Mouse (Mus musculus) embryonic facial prominence, embryonic 11.5 days (tissue): ENCODE results near the gene Marveld2. TPM values are rescaled to one million over a fixed set of nuclear protein-coding genes. Genes with fewer than 3 reads are reported as not detected.

ENCODE experiments used
- ATAC-seq: fragments of 200-750 bp; cut with Nextera tagmentation; replicated peaks from 2 replicates; pipeline ENCODE4 v1.8.0; 2017; ENCODE audit warnings: low read depth; ENCODE audit not compliant: insufficient number of reproducible peaks, low FRiP score, low TSS enrichment
- DNase-seq: peaks from one replicate; pipeline ENCODE4 v3.0.0-alpha.2; 2015; ENCODE audit warnings: low spot score
- H3K27ac ChIP-seq: fragments of 300-500 bp; sonication (generic); replicated peaks from 2 replicates; pipeline ENCODE4 v1.5.1; 2014; ENCODE audit warnings: mild to moderate bottlenecking, low read depth, low read length, control low read depth
- H3K27me3 ChIP-seq: fragments of 300-500 bp; sonication (generic); 2 replicates; pipeline ENCODE4 v1.6.1; 2014; ENCODE audit warnings: mild to moderate bottlenecking, low read length, moderate library complexity, mixed read lengths; ENCODE audit not compliant: control insufficient read depth, insufficient read depth
- H3K36me3 ChIP-seq: fragments of 300-500 bp; sonication (generic); replicated peaks from 2 replicates; pipeline ENCODE4 v1.6.1; 2014; ENCODE audit warnings: low read depth, mild to moderate bottlenecking, low read length, moderate library complexity, mixed read lengths; ENCODE audit not compliant: control insufficient read depth, insufficient read depth
- H3K4me1 ChIP-seq: fragments of 300-500 bp; sonication (generic); 2 replicates; pipeline ENCODE4 v1.6.1; 2014; ENCODE audit warnings: low read length, mixed read lengths; ENCODE audit not compliant: control insufficient read depth, insufficient read depth
- H3K4me2 ChIP-seq: fragments of 300-500 bp; sonication (generic); 2 replicates; pipeline ENCODE4 v1.6.1; 2014; ENCODE audit warnings: low read depth, mild to moderate bottlenecking, control low read depth, low read length, moderate library complexity
- H3K4me3 ChIP-seq: fragments of 300-500 bp; sonication (generic); 2 replicates; pipeline ENCODE4 v1.5.1; 2014; ENCODE audit warnings: low read depth, low read length, control low read depth
- H3K9ac ChIP-seq: fragments of 300-500 bp; sonication (generic); replicated peaks from 2 replicates; pipeline ENCODE4 v1.6.1; 2014; ENCODE audit warnings: mild to moderate bottlenecking, control low read depth, low read length
- H3K9me3 ChIP-seq: fragments of 300-500 bp; sonication (generic); replicated peaks from 2 replicates; pipeline ENCODE4 v1.6.1; 2016; ENCODE audit warnings: mild to moderate bottlenecking, low read length, inconsistent platforms, mixed read lengths; ENCODE audit not compliant: control insufficient read depth
- WGBS: fragments of 180-500 bp; shearing (Covaris S2); extraction: QIAGEN DNeasy Blood & Tissue Kit; methylation state at CpG from one replicate; pipeline ENCODE4 v1.1.7; 2014; 5-methylcytosine and 5-hydroxymethylcytosine counted together
- polyA plus RNA-seq: library from polyadenylated mRNA; unstranded; fragments of >200 nt; fragmentation: Nextera tagmentation; extraction: Ambion mirVana; gene quantifications from 2 replicates; pipeline ENCODE4 v1.2.1, GENCODE M21; 2014

Marveld2 gene
- 5.6 TPM in 2 replicates for polyA plus RNA-seq

GRCm38 (mm10) chr13:100616181-100617087 lies at the start of gene Marveld2:
Marveld2 (minus strand) TSS chr13:100616971.
- Histone ChIP-seq H3K27me3 (peaks cover 10% of the 10 kb centered on the region), H3K4me3 (peak within 1 kb of the TSS; percentile 55), H3K4me1 (peaks cover 4% of the 10 kb centered on the region; the same call in 1 of the 2 replicates), H3K9me3 (no peaks in the 10 kb centered on the region), H3K27ac (no peak within 1 kb of the TSS), H3K9ac (peak within 1 kb of the TSS; percentile 48), H3K4me2 (peak within 1 kb of the TSS; percentile 95), H3K36me3 (peaks cover 4% of the 10 kb centered on the region; the same call in 1 of the 2 replicates)
- WGBS = 2% methylated on average over 76 of the region's 77 CpGs
- DNase-seq (peak; percentile 17), ATAC-seq (peak; percentile 47; the same call in 1 of the 2 replicates)

DNA sequence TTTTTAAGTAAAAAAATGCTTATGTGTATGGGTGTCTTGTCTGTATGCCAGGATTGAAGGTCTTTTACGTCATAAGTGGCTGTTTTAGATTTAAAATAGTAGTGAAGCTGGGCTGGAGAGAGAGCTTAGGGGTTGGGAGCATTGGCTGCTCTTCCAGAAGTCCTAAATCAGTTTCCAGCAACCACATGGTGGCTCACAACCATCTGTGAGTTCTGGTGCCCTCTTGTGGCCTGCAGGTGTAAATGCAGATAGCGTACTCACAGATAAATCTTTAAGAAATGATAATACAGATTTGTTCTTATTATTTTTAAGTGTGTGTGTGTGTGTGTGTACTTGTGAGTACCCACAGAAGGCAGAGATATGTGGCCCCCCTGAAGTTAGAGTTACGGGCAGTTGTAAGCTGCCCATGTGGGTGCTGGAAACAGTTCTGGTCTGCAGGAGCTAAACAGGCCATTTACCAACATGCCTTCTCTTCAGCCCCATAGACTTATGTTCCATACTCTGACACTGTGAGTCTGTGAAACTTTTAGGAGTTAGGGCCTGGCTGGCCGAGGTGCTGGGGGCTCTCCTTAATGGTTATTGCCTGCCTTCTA lies 43.2 kb upstream of the Marveld2 start:
- peak; percentile 84 for DNase-seq
- no peak overlapping the region for H3K4me3 ChIP-seq
- no peak overlapping the region for H3K27ac ChIP-seq
- H3K4me2 ChIP-seq = no peak overlapping the region
- ATAC-seq = no peak
- H3K36me3 ChIP-seq = no peaks in the 10 kb centered on the region
- H3K27me3 ChIP-seq = no peaks in the 10 kb centered on the region
- H3K9me3 ChIP-seq = no peaks in the 10 kb centered on the region
- WGBS = 49% methylated on average over 4 of the region's 4 CpGs
- H3K4me1 ChIP-seq = no peaks in the 10 kb centered on the region
- no peak overlapping the region for H3K9ac ChIP-seq

- Histone ChIP-seq H3K9me3 (no peaks in the 10 kb centered on the region), H3K4me1 (no peaks in the 10 kb centered on the region), H3K4me2 (no peak overlapping the region), H3K27ac (no peak overlapping the region), H3K27me3 (no peaks in the 10 kb centered on the region), H3K36me3 (no peaks in the 10 kb centered on the region), H3K4me3 (no peak overlapping the region), H3K9ac (no peak overlapping the region)
- DNase-seq = no peak
- no peak for ATAC-seq
- 92% methylated on average over 5 of the region's 5 CpGs for WGBS
These were observed 41.3 kb upstream of the Marveld2 start for GRCm38 (mm10) chr13:100658091-100658490.

DNA sequence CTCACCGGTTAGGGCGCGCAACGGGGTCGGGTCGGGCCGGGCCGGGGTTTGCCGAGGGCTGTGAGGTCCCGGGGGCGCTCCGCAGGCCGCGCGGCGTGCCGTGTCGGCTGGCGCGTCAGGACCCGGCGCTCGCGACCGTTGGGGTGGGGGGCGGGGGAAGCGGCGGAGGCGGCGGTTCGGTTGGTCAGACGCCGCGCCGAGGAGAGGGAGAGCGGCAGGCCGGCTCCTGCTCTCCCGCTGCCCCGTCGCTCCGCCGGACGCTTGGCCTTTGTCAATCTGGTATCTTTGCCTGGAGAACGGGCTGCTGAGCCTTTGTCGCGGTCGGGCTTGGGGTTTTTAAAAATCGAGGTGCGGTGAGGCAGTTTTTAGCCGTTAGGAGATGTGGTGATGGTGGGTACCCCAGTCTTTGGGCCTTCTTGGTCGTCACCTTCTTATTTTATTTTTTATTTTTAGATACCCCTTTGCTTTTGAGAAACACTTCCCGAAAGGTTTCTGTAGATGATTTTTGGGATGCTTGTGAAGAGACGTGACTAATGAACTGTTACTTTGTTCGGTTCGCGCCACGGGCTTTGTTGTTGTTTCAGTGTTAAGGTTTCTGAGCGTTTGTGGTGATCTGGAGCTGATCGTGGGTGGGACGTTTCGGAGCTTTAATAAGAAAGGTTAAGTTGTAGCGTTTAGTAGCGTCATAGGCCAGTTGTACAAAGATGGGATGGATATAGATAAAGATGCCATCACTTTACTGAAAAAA lies 34.8 kb upstream of the Marveld2 start, which contains the start of gene Taf9:
Gene Taf9, plus strand, starts transcription at position 141 of the 748 bp plus-strand sequence.
- H3K36me3 ChIP-seq = no peaks in the 10 kb centered on the region
- peaks cover 2% of the 10 kb centered on the region; the same call in 1 of the 2 replicates for H3K4me1 ChIP-seq
- H3K9me3 ChIP-seq = no peaks in the 10 kb centered on the region
- H3K9ac ChIP-seq = peak within 1 kb of the TSS; percentile 86
- H3K27me3 ChIP-seq = no peaks in the 10 kb centered on the region
- H3K4me3 ChIP-seq = peak within 1 kb of the TSS; percentile 82
- peak within 1 kb of the TSS; percentile 77 for H3K4me2 ChIP-seq
- WGBS = under 1% methylated on average over 51 of the region's 63 CpGs
- ATAC-seq (no peak), DNase-seq (no peak)
- H3K27ac ChIP-seq = peak within 1 kb of the TSS; percentile 90

- Histone ChIP-seq H3K4me2 (peak within 1 kb of the TSS; percentile 77), H3K9ac (peak within 1 kb of the TSS; percentile 86), H3K9me3 (no peaks in the 10 kb centered on the region), H3K4me1 (peaks cover 2% of the 10 kb centered on the region; the same call in 1 of the 2 replicates), H3K4me3 (peak within 1 kb of the TSS; percentile 82), H3K27ac (peak within 1 kb of the TSS; percentile 90), H3K27me3 (no peaks in the 10 kb centered on the region), H3K36me3 (no peaks in the 10 kb centered on the region)
- ATAC-seq (peak; percentile 97), DNase-seq (peak; percentile 93)
- under 1% methylated on average over 55 of the region's 73 CpGs for WGBS
These were observed 34.0 kb upstream of the Marveld2 start, which contains the start of the genes Ak6 and Rad17 for GRCm38 (mm10) chr13:100650550-100651438. Ak6 (plus strand) TSS chr13:100650979. Rad17 (minus strand) TSS chr13:100651051.

- Histone ChIP-seq H3K9me3 (no peaks in the 10 kb centered on the region), H3K27me3 (no peaks in the 10 kb centered on the region), H3K27ac (no peak overlapping the region), H3K9ac (no peak overlapping the region), H3K36me3 (0 out of 2 replicates have a peak, but pooled peaks cover 5% of the 10 kb centered on the region), H3K4me3 (no peak overlapping the region), H3K4me1 (peaks cover 2% of the 10 kb centered on the region; the same call in 1 of the 2 replicates), H3K4me2 (no peak overlapping the region)
- WGBS = 96% methylated on average over 8 of the region's 8 CpGs
- ATAC-seq = no peak
- no peak for DNase-seq
These were observed 31.5 kb upstream of the Marveld2 start for GRCm38 (mm10) chr13:100648223-100648622.
